Mouse (Mus musculus): ENCODE results near the gene Bfsp2. TPM values are rescaled to one million over a fixed set of nuclear protein-coding genes. Genes with fewer than 3 reads are reported as not detected.

Bfsp2 gene
- polyA plus RNA-seq, 1 experiment from 2014 or later = 0.28 TPM

DNA sequence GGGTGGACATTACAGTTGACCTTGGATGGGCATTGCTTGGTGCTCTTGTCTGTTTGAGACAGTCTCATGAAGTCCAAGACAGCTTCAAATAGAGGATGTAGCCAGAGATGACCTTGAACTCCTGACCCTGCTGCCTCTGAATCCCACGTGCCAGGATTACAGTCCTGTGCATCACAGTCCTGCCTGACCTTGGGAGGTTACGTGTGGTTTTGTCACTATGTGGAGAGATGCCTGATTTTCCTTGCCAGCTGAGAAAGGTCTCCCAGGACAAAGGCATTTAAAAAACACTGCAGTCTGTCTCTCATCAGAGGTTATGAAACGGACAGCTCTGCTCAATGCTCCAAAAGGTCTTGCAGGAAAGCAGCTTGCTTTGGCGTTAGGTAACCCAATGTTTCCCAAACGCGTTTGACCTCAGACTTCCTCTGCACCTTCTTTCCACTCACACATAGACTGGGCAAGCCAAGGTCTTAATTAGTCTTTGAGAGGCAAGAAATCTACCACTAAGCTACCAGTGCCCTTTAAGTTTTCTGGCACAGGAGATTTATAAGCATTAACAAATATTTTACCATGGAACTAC is 88.3 kb downstream of the Bfsp2 start:
- no peak for ATAC-seq (ENCODE audit: low FRiP score, low TSS enrichment)
- Histone ChIP-seq H3K9ac (ENCODE audit: low read length) (no peak overlapping the region), H3K27me3 (ENCODE audit: control insufficient read depth, insufficient read depth, low read length) (no peaks in the 10 kb centered on the region), H3K27ac (replicated peaks) (no peak overlapping the region), H3K9me3 (ENCODE audit: control insufficient read depth, low read length) (no peaks in the 10 kb centered on the region), H3K4me1 (replicated peaks; ENCODE audit: control insufficient read depth, insufficient read depth) (0 out of 2 replicates have a peak, but pooled peaks cover under 1% of the 10 kb centered on the region), H3K36me3 (ENCODE audit: control insufficient read depth, insufficient read depth, low read length) (no peaks in the 10 kb centered on the region), H3K4me2 (replicated peaks; ENCODE audit: low read depth) (no peak overlapping the region), H3K4me3 (ENCODE audit: low read depth, low read length) (no peak overlapping the region)
- WGBS = 63% methylated on average over 6 of the region's 6 CpGs
- DNase-seq (ENCODE audit: low spot score) = no peak
- TF ChIP-seq EP300 (optimal IDR thresholded peaks at IDR 0.05) (no peak), CTCF (IDR thresholded peaks at IDR 0.05; ENCODE audit: low read depth) (no peak)

DNA sequence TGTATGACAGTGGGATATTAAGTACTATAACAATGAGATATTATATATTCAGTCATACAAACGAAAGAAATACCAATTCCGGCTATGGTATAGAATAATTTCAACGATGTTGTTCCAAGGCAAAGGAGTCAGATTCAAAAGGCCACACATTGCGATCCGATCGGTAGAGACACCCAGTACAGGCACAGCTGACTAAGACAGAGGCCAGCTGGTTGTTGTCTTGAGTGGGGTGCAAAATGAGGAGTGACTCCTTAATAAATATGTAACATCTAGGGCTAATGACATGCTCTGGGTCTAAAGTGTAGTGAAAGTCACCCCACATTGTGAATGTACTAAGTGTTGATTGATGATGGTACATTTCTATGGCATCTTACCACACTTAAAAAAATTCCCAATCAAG is 91.0 kb downstream of the Bfsp2 start:
- ATAC-seq (ENCODE audit: low FRiP score, low TSS enrichment) (no peak), DNase-seq (ENCODE audit: low spot score) (no peak)
- no peak overlapping the region for H3K4me3 ChIP-seq (ENCODE audit: low read depth, low read length)

DNA sequence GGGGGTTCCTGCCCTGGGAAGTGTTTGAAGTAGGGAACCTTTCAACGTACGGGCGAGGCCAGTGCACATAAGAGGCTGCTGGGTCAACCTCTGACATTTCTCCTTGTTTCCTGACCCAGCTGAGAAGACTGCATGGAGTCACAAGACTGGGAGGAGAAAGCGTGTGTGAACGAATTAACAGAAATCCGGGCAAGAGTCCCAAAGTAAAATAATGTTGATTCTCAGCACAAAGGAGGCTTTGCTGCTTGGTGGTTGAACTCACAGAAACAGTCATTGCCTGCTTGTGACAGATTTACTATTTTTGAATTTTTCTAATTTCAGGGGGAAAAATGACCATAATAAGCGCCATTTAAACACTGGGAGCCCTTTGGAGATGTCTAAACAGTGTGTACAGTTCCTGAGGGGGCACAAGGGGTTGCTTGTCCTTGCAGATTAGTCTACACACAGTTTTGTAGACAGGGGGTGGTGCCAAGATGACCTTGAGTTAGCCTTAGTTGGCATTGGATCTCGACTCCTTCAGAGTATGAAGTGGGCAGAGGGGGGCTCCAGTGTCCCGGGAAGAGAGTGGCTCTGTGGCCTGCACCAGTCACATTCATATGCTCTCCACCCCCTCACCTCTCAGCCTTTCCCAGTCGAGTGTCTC is 93.1 kb downstream of the Bfsp2 start:
- H3K4me1 ChIP-seq (replicated peaks; ENCODE audit: control insufficient read depth, insufficient read depth) = 0 out of 2 replicates have a peak, but pooled peaks cover 2% of the 10 kb centered on the region
- 32% methylated on average over 10 of the region's 10 CpGs for WGBS
- H3K4me2 ChIP-seq (replicated peaks; ENCODE audit: low read depth) = no peak overlapping the region
- DNase-seq (ENCODE audit: low spot score) (no peak), ATAC-seq (ENCODE audit: low FRiP score, low TSS enrichment) (no peak)
- H3K4me3 ChIP-seq (ENCODE audit: low read depth, low read length) = no peak overlapping the region
- no peaks in the 10 kb centered on the region for H3K9me3 ChIP-seq (ENCODE audit: control insufficient read depth, low read length)
- no peaks in the 10 kb centered on the region for H3K36me3 ChIP-seq (ENCODE audit: control insufficient read depth, insufficient read depth, low read length)
- H3K27ac ChIP-seq (replicated peaks) = no peak overlapping the region
- no peaks in the 10 kb centered on the region for H3K27me3 ChIP-seq (ENCODE audit: control insufficient read depth, insufficient read depth, low read length)
- TF ChIP-seq EP300 (optimal IDR thresholded peaks at IDR 0.05) = no peak
- no peak for TF ChIP-seq CTCF (IDR thresholded peaks at IDR 0.05; ENCODE audit: low read depth)
- no peak overlapping the region for H3K9ac ChIP-seq (ENCODE audit: low read length)

More for the DNA sequence above, 91.0 kb downstream of the Bfsp2 start:
- Histone ChIP-seq H3K36me3 (ENCODE audit: control insufficient read depth, insufficient read depth, low read length) (no peaks in the 10 kb centered on the region), H3K9me3 (ENCODE audit: control insufficient read depth, low read length) (no peaks in the 10 kb centered on the region), H3K4me1 (replicated peaks; ENCODE audit: control insufficient read depth, insufficient read depth) (0 out of 2 replicates have a peak, but pooled peaks cover 2% of the 10 kb centered on the region), H3K4me2 (replicated peaks; ENCODE audit: low read depth) (no peak overlapping the region), H3K27ac (replicated peaks) (no peak overlapping the region), H3K27me3 (ENCODE audit: control insufficient read depth, insufficient read depth, low read length) (no peaks in the 10 kb centered on the region), H3K9ac (ENCODE audit: low read length) (no peak overlapping the region)
- 82% methylated on average over 6 of the region's 6 CpGs for WGBS
- TF ChIP-seq EP300 (optimal IDR thresholded peaks at IDR 0.05) (no peak), CTCF (IDR thresholded peaks at IDR 0.05; ENCODE audit: low read depth) (no peak)

DNA sequence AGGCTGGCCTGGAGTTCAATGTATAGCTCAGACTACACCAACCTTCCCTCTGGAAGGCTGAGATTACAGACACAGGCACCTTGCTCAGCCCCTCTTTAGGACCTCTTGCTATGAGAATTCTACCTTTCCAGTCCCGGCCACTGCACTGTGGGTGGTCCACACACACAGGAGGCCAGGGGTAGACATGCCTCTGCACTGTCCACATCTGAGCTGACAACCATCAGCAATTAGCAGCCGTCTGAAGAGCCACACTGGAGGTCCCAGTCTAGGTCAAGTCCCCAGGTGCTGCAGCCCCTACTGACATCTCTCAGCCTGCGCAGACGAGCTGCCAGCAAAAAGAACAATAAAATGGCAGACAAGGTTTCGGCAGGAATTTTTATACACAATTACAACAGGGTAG is 93.6 kb downstream of the Bfsp2 start:
- Histone ChIP-seq H3K4me3 (ENCODE audit: low read depth, low read length) (no peak overlapping the region), H3K27me3 (ENCODE audit: control insufficient read depth, insufficient read depth, low read length) (no peaks in the 10 kb centered on the region), H3K4me1 (replicated peaks; ENCODE audit: control insufficient read depth, insufficient read depth) (0 out of 2 replicates have a peak, but pooled peaks cover 2% of the 10 kb centered on the region), H3K4me2 (replicated peaks; ENCODE audit: low read depth) (no peak overlapping the region), H3K36me3 (ENCODE audit: control insufficient read depth, insufficient read depth, low read length) (no peaks in the 10 kb centered on the region), H3K27ac (replicated peaks) (no peak overlapping the region), H3K9ac (ENCODE audit: low read length) (no peak overlapping the region), H3K9me3 (ENCODE audit: control insufficient read depth, low read length) (no peaks in the 10 kb centered on the region)
- ATAC-seq (ENCODE audit: low FRiP score, low TSS enrichment) = no peak
- TF ChIP-seq EP300 (optimal IDR thresholded peaks at IDR 0.05) (no peak), CTCF (IDR thresholded peaks at IDR 0.05; ENCODE audit: low read depth) (no peak)
- no peak for DNase-seq (ENCODE audit: low spot score)
- WGBS = 36% methylated on average over 5 of the region's 5 CpGs

DNA sequence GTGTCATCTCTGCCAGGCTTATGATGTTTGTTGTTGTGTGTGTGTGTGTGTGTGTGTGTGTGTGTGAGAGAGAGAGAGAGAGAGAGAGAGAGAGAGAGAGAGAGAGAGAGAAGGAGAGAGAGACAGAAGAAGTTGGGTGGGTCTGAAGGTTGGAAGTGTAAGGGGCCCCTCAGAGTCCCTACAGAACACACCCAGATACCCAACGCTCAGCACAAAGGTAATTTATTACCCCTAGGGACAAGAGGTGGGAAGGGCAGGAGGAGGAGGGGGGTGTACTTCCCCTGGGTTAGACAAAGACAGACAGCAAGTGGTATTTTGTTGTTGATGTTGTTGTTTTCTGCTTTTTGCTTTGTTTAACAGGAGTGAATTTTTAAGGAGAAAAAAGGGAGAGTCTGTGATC is 94.6 kb downstream of the Bfsp2 start:
- no peak overlapping the region for H3K4me3 ChIP-seq (ENCODE audit: low read depth, low read length)
- H3K9me3 ChIP-seq (ENCODE audit: control insufficient read depth, low read length) = no peaks in the 10 kb centered on the region
- no peak overlapping the region for H3K9ac ChIP-seq (ENCODE audit: low read length)
- 0 out of 2 replicates have a peak, but pooled peaks cover 2% of the 10 kb centered on the region for H3K4me1 ChIP-seq (replicated peaks; ENCODE audit: control insufficient read depth, insufficient read depth)
- 26% methylated on average over 1 of the region's 1 CpGs for WGBS
- DNase-seq (ENCODE audit: low spot score) (no peak), ATAC-seq (ENCODE audit: low FRiP score, low TSS enrichment) (no peak)
- TF ChIP-seq CTCF (IDR thresholded peaks at IDR 0.05; ENCODE audit: low read depth) (no peak), EP300 (optimal IDR thresholded peaks at IDR 0.05) (no peak)
- H3K27ac ChIP-seq (replicated peaks) = no peak overlapping the region
- H3K36me3 ChIP-seq (ENCODE audit: control insufficient read depth, insufficient read depth, low read length) = no peaks in the 10 kb centered on the region
- no peaks in the 10 kb centered on the region for H3K27me3 ChIP-seq (ENCODE audit: control insufficient read depth, insufficient read depth, low read length)
- H3K4me2 ChIP-seq (replicated peaks; ENCODE audit: low read depth) = no peak overlapping the region

DNA sequence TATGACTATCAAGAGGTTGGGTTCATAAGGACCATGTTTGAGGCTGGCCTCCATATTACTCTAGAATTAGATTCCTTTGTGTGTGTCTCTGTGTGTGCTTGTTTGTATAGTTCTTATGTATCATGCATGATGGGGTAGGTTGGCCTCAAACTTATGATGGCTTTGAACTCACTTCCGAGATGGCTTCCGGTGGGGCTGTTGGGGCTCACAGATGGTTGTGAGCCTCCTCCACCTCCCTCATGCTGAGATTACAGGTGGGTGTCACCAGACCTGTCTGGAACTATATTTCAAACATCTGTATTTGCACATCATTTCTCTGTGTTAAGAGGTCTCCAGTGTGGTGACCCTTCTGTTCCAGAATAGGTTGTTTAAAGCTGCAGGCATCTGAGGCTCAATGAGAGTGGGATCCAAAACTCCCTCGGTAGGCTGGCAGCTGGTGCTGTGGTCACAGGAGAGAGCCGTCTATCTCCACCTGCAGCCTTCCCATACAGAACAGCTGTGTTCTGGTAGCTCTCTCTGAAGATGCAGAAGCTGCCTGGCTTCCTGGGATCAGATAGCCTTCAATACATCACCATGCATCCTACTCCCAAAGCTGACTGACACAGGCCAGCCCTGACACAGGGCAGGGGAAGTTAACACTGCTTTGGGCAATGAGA is 96.0 kb downstream of the Bfsp2 start:
- Histone ChIP-seq H3K27me3 (ENCODE audit: control insufficient read depth, insufficient read depth, low read length) (no peaks in the 10 kb centered on the region), H3K9me3 (ENCODE audit: control insufficient read depth, low read length) (no peaks in the 10 kb centered on the region), H3K4me3 (ENCODE audit: low read depth, low read length) (no peak overlapping the region), H3K9ac (ENCODE audit: low read length) (no peak overlapping the region), H3K27ac (replicated peaks) (no peak overlapping the region), H3K4me2 (replicated peaks; ENCODE audit: low read depth) (no peak overlapping the region), H3K4me1 (replicated peaks; ENCODE audit: control insufficient read depth, insufficient read depth) (0 out of 2 replicates have a peak, but pooled peaks cover 2% of the 10 kb centered on the region), H3K36me3 (ENCODE audit: control insufficient read depth, insufficient read depth, low read length) (no peaks in the 10 kb centered on the region)
- no peak for TF ChIP-seq CTCF (IDR thresholded peaks at IDR 0.05; ENCODE audit: low read depth)
- TF ChIP-seq EP300 (optimal IDR thresholded peaks at IDR 0.05) = no peak
- WGBS = 72% methylated on average over 4 of the region's 4 CpGs
- no peak for DNase-seq (ENCODE audit: low spot score)
- ATAC-seq (ENCODE audit: low FRiP score, low TSS enrichment) = no peak

All from stomach, postnatal 0 days (tissue).